Mouse (Mus musculus): ENCODE data around the gene Thap3. TPM values are rescaled to one million over a fixed set of nuclear protein-coding genes. Genes with fewer than 3 reads are reported as not detected.
A peak's percentile ranks its signal among the peaks of the same experiment; 100 is the strongest.

Gene Thap3
- polyA plus RNA-seq, 1 experiment from 2014 or later = 33.6 TPM

DNA sequence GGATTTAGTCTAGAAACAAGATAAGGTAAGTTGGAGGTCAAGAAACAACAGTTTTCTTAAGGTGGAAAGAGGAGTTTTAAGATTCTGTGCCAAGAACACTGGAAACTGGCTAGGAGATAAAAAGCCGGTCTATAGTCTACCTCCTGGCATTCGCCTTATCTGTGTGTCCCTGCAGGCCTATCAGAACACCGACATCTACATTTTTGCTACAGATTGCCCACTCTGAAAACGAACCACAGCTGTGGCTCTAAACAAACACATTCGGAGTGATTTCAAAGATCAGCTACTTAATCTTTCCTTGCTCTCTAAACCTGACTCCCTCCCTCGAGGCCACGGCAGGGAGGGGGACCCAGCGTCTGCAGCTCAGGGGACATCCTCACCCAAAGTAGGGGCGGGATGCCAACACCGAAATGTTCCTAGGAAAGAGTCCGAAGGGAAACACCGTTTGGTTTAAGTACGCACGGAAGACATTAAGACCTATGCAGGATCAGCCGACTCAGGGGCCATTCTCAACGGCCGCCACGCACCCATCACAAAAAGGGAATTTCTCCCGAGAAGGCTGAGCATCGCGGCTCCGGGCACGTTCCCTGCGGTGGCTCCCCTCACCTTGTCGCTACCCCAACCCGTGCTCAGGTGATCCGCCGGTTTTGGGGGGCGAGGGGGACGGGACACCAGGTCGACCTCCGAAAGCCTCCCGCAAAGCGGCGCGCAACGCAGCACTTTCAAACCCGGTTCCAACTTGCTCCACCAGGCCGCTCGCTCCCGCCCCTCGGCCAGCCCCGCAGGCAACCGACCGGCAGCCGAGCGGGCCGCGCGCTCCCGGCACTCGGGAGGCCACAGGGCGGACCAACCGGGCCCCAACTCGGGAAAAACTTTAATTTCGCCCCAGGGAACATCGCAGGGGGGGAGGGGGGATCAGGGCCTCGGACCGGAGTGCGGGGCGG, 5.7 kb upstream of the Thap3 start:
- WGBS = under 1% methylated on average over 57 of the region's 61 CpGs
- peak overlapping the region; percentile 80 for H3K27ac ChIP-seq (replicated peaks)
- no peak for ATAC-seq (ENCODE audit: low read depth)

GRCm38 (mm10) chr4:151993035-151993434, 4.2 kb upstream of the Thap3 start:
- H3K4me3 ChIP-seq = no peak overlapping the region
- peak overlapping the region; percentile 84 for H3K4me2 ChIP-seq
- no peaks in the 10 kb centered on the region for H3K9me3 ChIP-seq
- H3K36me3 ChIP-seq = peaks cover 34% of the 10 kb centered on the region
- peaks cover 35% of the 10 kb centered on the region for H3K4me1 ChIP-seq (replicated peaks)
- WGBS = 88% methylated on average over 6 of the region's 6 CpGs
- ATAC-seq (ENCODE audit: low read depth) = no peak
- H3K27ac ChIP-seq (replicated peaks) = no peak overlapping the region
- no peaks in the 10 kb centered on the region for H3K27me3 ChIP-seq
- no peak overlapping the region for H3K9ac ChIP-seq

More for the DNA sequence above, 5.7 kb upstream of the Thap3 start:
- Histone ChIP-seq H3K4me1 (replicated peaks) (peaks cover 29% of the 10 kb centered on the region), H3K4me2 (peak overlapping the region; percentile 84), H3K9me3 (no peaks in the 10 kb centered on the region), H3K4me3 (peak overlapping the region; percentile 98), H3K27me3 (no peaks in the 10 kb centered on the region), H3K36me3 (peaks cover 34% of the 10 kb centered on the region), H3K9ac (peak overlapping the region; percentile 96)

GRCm38 (mm10) chr4:151992091-151992490, 3.3 kb upstream of the Thap3 start:
- Histone ChIP-seq H3K4me1 (replicated peaks) (peaks cover 37% of the 10 kb centered on the region), H3K4me2 (no peak overlapping the region), H3K36me3 (peaks cover 34% of the 10 kb centered on the region), H3K9me3 (no peaks in the 10 kb centered on the region), H3K27ac (replicated peaks) (no peak overlapping the region), H3K27me3 (no peaks in the 10 kb centered on the region), H3K9ac (no peak overlapping the region), H3K4me3 (no peak overlapping the region)
- no peak for ATAC-seq (ENCODE audit: low read depth)
- 93% methylated on average over 9 of the region's 9 CpGs for WGBS

DNA sequence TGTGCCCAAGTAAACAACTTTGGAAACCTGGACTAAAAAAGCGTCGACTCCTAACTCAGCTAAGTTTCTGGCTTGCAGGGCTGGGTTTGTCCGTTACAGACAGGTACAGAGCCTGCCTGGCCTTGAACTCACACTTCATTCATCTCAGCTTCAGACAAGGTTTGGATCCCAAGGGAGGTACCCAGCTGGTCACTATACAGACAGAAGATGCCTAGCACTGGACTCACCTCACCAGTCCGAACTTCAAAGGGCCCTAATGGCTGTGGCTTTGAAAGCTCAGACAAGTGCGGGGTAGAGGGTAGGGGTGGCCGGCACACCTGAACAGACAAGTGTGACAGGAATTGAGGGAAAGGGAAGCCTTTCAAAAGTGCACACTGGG, 302 bp upstream of the Thap3 start:
- Histone ChIP-seq H3K36me3 (peaks cover 46% of the 10 kb centered on the region), H3K4me2 (peak overlapping the region; percentile 72), H3K27me3 (no peaks in the 10 kb centered on the region), H3K4me1 (replicated peaks) (peaks cover 40% of the 10 kb centered on the region), H3K9ac (peak overlapping the region; percentile 96), H3K9me3 (no peaks in the 10 kb centered on the region), H3K4me3 (peak overlapping the region; percentile 83), H3K27ac (replicated peaks) (peak overlapping the region; percentile 83; the same call in 1 of the 2 replicates)
- WGBS = 31% methylated on average over 6 of the region's 6 CpGs
- peak; percentile 8; the same call in 1 of the 2 replicates for ATAC-seq (ENCODE audit: low read depth)

- H3K9ac ChIP-seq = peak overlapping the region; percentile 96
- peak overlapping the region; percentile 72 for H3K4me2 ChIP-seq
- WGBS = 23% methylated on average over 10 of the region's 10 CpGs
- peaks cover 49% of the 10 kb centered on the region for H3K36me3 ChIP-seq
- no peaks in the 10 kb centered on the region for H3K27me3 ChIP-seq
- 0 out of 2 replicates have a peak, but pooled peaks have one; percentile 1 for ATAC-seq (ENCODE audit: low read depth)
- H3K4me3 ChIP-seq = peak overlapping the region; percentile 83
- peak overlapping the region; percentile 83 for H3K27ac ChIP-seq (replicated peaks)
- H3K4me1 ChIP-seq (replicated peaks) = peaks cover 30% of the 10 kb centered on the region
- H3K9me3 ChIP-seq = no peaks in the 10 kb centered on the region
Measured at GRCm38 (mm10) chr4:151988014-151988341, 819 bp downstream of the Thap3 start.

DNA sequence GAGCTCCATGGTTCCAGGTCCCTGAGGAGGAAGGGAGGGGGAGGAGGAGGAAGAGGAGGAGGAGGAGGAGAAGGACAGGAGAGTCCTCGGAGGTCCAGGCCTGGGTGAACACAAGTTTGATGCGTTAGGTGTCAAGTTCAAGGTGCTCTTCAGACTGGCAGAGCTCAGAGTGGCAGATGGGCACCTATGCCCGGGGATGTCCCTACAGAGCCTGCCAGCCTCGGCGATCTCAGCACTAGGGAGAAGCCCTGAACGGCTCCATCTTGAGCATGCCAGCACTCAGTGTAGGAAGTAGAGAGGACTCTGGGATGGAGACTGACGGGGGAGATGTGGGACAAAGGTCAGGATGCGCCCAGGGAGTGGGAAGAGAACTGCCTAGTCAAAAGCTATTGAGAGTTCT, 2.1 kb downstream of the Thap3 start:
- Histone ChIP-seq H3K4me1 (replicated peaks) (peaks cover 32% of the 10 kb centered on the region), H3K9me3 (no peaks in the 10 kb centered on the region), H3K9ac (no peak overlapping the region), H3K4me3 (no peak overlapping the region), H3K27ac (replicated peaks) (no peak overlapping the region), H3K4me2 (no peak overlapping the region), H3K27me3 (no peaks in the 10 kb centered on the region), H3K36me3 (peaks cover 45% of the 10 kb centered on the region)
- no peak for ATAC-seq (ENCODE audit: low read depth)
- 68% methylated on average over 8 of the region's 8 CpGs for WGBS

- Histone ChIP-seq H3K4me3 (no peak overlapping the region), H3K9ac (peak overlapping the region; percentile 31; the same call in 1 of the 2 replicates), H3K27ac (replicated peaks) (no peak overlapping the region), H3K4me2 (no peak overlapping the region), H3K4me1 (replicated peaks) (peaks cover 35% of the 10 kb centered on the region), H3K36me3 (peaks cover 41% of the 10 kb centered on the region), H3K27me3 (no peaks in the 10 kb centered on the region), H3K9me3 (no peaks in the 10 kb centered on the region)
- no peak for ATAC-seq (ENCODE audit: low read depth)
- WGBS = 28% methylated on average over 10 of the region's 10 CpGs
Measured at GRCm38 (mm10) chr4:151985886-151986285, 2.9 kb downstream of the Thap3 start.

GRCm38 (mm10) chr4:151983560-151983959, 5.2 kb downstream of the Thap3 start:
- H3K36me3 ChIP-seq = peaks cover 52% of the 10 kb centered on the region
- no peak overlapping the region for H3K4me3 ChIP-seq
- H3K4me2 ChIP-seq = no peak overlapping the region
- H3K4me1 ChIP-seq (replicated peaks) = peaks cover 30% of the 10 kb centered on the region
- ATAC-seq (ENCODE audit: low read depth) = no peak
- 40% methylated on average over 8 of the region's 9 CpGs for WGBS
- no peaks in the 10 kb centered on the region for H3K9me3 ChIP-seq
- no peaks in the 10 kb centered on the region for H3K27me3 ChIP-seq
- H3K9ac ChIP-seq = 0 out of 2 replicates have a peak overlapping the region, but pooled peaks have one; percentile 17
- no peak overlapping the region for H3K27ac ChIP-seq (replicated peaks)

DNA sequence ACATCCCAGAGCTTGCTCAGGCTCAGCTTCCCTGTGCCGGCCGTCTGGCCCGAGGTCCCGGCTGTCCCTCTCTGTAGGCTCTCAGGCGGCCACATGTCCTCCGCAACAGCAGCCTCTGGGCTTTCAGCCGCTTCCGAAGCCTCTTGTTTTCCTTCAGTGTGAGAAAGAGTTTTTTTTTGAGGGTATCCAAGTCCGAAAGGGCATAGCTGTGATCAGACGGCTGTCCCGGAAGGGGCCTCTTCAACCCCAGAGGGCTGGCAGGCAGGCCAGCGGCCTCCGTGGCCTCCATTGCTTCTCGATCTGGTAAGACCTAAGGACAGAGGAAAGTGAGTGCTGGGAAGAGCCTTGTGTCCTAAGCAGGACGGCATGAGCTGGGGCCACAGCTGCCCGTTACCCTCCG, 5.8 kb downstream of the Thap3 start:
- 66% methylated on average over 17 of the region's 17 CpGs for WGBS
- H3K9ac ChIP-seq = no peak overlapping the region
- no peak for ATAC-seq (ENCODE audit: low read depth)

DNA sequence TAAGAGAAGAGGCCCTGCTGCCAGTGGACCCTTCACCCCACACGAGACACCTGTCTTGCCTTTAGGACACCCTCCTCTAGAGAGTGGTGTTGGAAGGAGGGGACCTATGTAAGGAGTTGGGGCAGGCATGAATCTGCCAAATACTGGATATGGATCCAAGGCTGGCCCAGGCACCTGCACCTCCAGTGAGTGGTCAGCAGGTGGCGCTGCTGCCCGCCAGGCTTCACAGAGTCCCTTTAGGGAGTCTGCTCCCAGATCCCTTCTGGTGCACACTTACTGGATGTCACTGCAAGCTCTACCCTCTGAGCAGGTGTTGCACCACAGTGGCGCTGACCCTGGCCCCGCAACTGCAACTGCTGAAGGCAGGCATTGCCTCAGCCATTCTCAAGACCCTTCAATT, 7.4 kb downstream of the Thap3 start:
- peak overlapping the region; percentile 24 for H3K27ac ChIP-seq (replicated peaks)
- H3K4me1 ChIP-seq (replicated peaks) = peaks cover 16% of the 10 kb centered on the region
- peak; percentile 54 for ATAC-seq (ENCODE audit: low read depth)
- H3K36me3 ChIP-seq = peaks cover 64% of the 10 kb centered on the region
- H3K4me3 ChIP-seq = no peak overlapping the region
- no peaks in the 10 kb centered on the region for H3K9me3 ChIP-seq
- H3K27me3 ChIP-seq = no peaks in the 10 kb centered on the region
- no peak overlapping the region for H3K9ac ChIP-seq
- no peak overlapping the region for H3K4me2 ChIP-seq
- 14% methylated on average over 5 of the region's 5 CpGs for WGBS

More for the DNA sequence above, 5.8 kb downstream of the Thap3 start:
- H3K9me3 ChIP-seq = no peaks in the 10 kb centered on the region
- peaks cover 55% of the 10 kb centered on the region for H3K36me3 ChIP-seq
- H3K27ac ChIP-seq (replicated peaks) = no peak overlapping the region
- H3K27me3 ChIP-seq = no peaks in the 10 kb centered on the region
- H3K4me2 ChIP-seq = no peak overlapping the region
- peaks cover 30% of the 10 kb centered on the region for H3K4me1 ChIP-seq (replicated peaks)
- H3K4me3 ChIP-seq = no peak overlapping the region

GRCm38 (mm10) chr4:151980699-151981098, 8.1 kb downstream of the Thap3 start:
- peaks cover 67% of the 10 kb centered on the region for H3K36me3 ChIP-seq
- H3K4me2 ChIP-seq = no peak overlapping the region

GRCm38 (mm10) chr4:151977748-151978147, 11.0 kb downstream of the Thap3 start:
- H3K4me3 ChIP-seq = no peak overlapping the region
- H3K4me1 ChIP-seq (replicated peaks) = peaks cover 9% of the 10 kb centered on the region
- 0 out of 2 replicates have a peak, but pooled peaks have one; percentile 10 for ATAC-seq (ENCODE audit: low read depth)
- H3K27ac ChIP-seq (replicated peaks) = peak overlapping the region; percentile 78
- H3K4me2 ChIP-seq = no peak overlapping the region
- no peaks in the 10 kb centered on the region for H3K9me3 ChIP-seq
- 37% methylated on average over 10 of the region's 10 CpGs for WGBS
- no peak overlapping the region for H3K9ac ChIP-seq
- peaks cover 78% of the 10 kb centered on the region for H3K36me3 ChIP-seq
- no peaks in the 10 kb centered on the region for H3K27me3 ChIP-seq

More at GRCm38 (mm10) chr4:151980699-151981098, 8.1 kb downstream of the Thap3 start:
- Histone ChIP-seq H3K4me1 (replicated peaks) (peaks cover 9% of the 10 kb centered on the region), H3K4me3 (no peak overlapping the region), H3K27me3 (no peaks in the 10 kb centered on the region), H3K9ac (no peak overlapping the region), H3K27ac (replicated peaks) (no peak overlapping the region), H3K9me3 (no peaks in the 10 kb centered on the region)
- no peak for ATAC-seq (ENCODE audit: low read depth)
- WGBS = 82% methylated on average over 8 of the region's 8 CpGs

Measured in neural tube, embryonic 13.5 days (tissue).